Comparison of ENCODE assay signal across 10 mouse cellular contexts in genomic region chr19:4468363-4468762, GRCm38 (mm10). TPM values are rescaled to one million over a fixed set of nuclear protein-coding genes. Genes with fewer than 3 reads are reported as not detected.
A peak's percentile ranks its signal among the peaks of the same experiment; 100 is the strongest.
DNase-seq lines count a peak whose midpoint lies in the region; TF ChIP-seq lines count a peak whose summit lies in the region.
"Had no signal": no experiment of that assay in that cellular context is flagged by ENCODE, and none has a peak within 500 bp of the region (broad histone marks: within the 10 kb centered on the region; RNA-seq: fewer than 3 reads in every experiment).

No protein-coding gene starts in this region.

- TF ChIP-seq POLR2A in thymus, adult 2 months (IDR thresholded peaks at IDR 0.05; ENCODE audit: control insufficient read depth, extremely low read depth, insufficient read depth, low read length, poor library complexity) = no peak

- no peaks in the 10 kb centered on the region for H3K4me1 ChIP-seq in thymus, adult 2 months (replicated peaks; ENCODE audit: control insufficient read depth, insufficient read depth, low read length)
- H3K4me1 ChIP-seq in embryonic facial prominence, embryonic 10.5 days = peaks cover 14% of the 10 kb centered on the region; the same call in 1 of the 2 replicates
- H3K4me1 ChIP-seq: stomach, embryonic 15.5 days had no signal

- H3K27me3 ChIP-seq in thymus, adult 2 months (ENCODE audit: control insufficient read depth, insufficient read depth, low read length) = no peaks in the 10 kb centered on the region
- no peaks in the 10 kb centered on the region for H3K27me3 ChIP-seq in embryonic facial prominence, embryonic 10.5 days (replicated peaks; ENCODE audit: low read depth, poor library complexity, severe bottlenecking)
- H3K27me3 ChIP-seq: stomach, embryonic 15.5 days had no signal

- TF ChIP-seq CTCF in gastrocnemius, adult 2 months (IDR thresholded peaks at IDR 0.05) = peak; percentile 41
- TF ChIP-seq CTCF in thymus, adult 2 months (IDR thresholded peaks at IDR 0.05; ENCODE audit: borderline replicate concordance, control insufficient read depth, extremely low read depth, insufficient read depth, low read length, poor library complexity) = no peak

- 32% methylated on average over 5 of the region's 5 CpGs for WGBS in thymus, adult 2 months
- 37% methylated on average over 5 of the region's 5 CpGs for WGBS in embryonic facial prominence, embryonic 10.5 days

- no peak overlapping the region for H3K4me3 ChIP-seq in gastrocnemius, adult 2 months
- H3K4me3 ChIP-seq in thymus, adult 2 months (ENCODE audit: control insufficient read depth, insufficient read depth, low read length) = no peak overlapping the region
- no peak overlapping the region for H3K4me3 ChIP-seq in embryonic facial prominence, embryonic 10.5 days
- H3K4me3 ChIP-seq: stomach, embryonic 15.5 days had no signal

- no peak for DNase-seq in gastrocnemius, adult 2 months
- no peak for DNase-seq in gastrocnemius, postnatal 4 days (ENCODE audit: low spot score in 2 of 2)
- peak; percentile 30 for DNase-seq in thymus, adult 2 months
- no peak for DNase-seq in thymus, adult 18-20 months
- DNase-seq in embryonic facial prominence, embryonic 10.5 days (ENCODE audit: low spot score) = peak; percentile 37
- peak; percentile 71 for DNase-seq in thymus, postnatal 4 days
- DNase-seq in adipocyte (ENCODE audit: low spot score) = no peak
- DNase-seq in left cerebral cortex, adult 11 months (ENCODE audit: low spot score) = no peak

- no peak overlapping the region for H3K27ac ChIP-seq in gastrocnemius, adult 2 months
- H3K27ac ChIP-seq in thymus, adult 2 months (ENCODE audit: control insufficient read depth, insufficient read depth, low read length) = no peak overlapping the region
- H3K27ac ChIP-seq in embryonic facial prominence, embryonic 10.5 days (replicated peaks) = no peak overlapping the region
- H3K27ac ChIP-seq: stomach, embryonic 15.5 days had no signal

- no peaks in the 10 kb centered on the region for H3K9me3 ChIP-seq in embryonic facial prominence, embryonic 10.5 days
- H3K9me3 ChIP-seq: stomach, embryonic 15.5 days had no signal

- intact Hi-C loops in gastrocnemius, adult 2 months (cut with DNase I) = no loop called here

- no peaks in the 10 kb centered on the region for H3K36me3 ChIP-seq in thymus, adult 2 months (ENCODE audit: control insufficient read depth, insufficient read depth, low read length)
- no peaks in the 10 kb centered on the region for H3K36me3 ChIP-seq in embryonic facial prominence, embryonic 10.5 days (replicated peaks)
- H3K36me3 ChIP-seq: stomach, embryonic 15.5 days had no signal

RNA-seq across cellular contexts. Expression of gene Syt12, which starts 8.9 kb away (rescaled TPM):
- 1 to 10 TPM; 6.8 to 7.6 TPM for total RNA-seq in gastrocnemius, adult 2 months (2021)
- 1 to 10 TPM in 1 of 2 experiments, under 1 TPM in 1; 0.86 to 1.0 TPM for total RNA-seq in gastrocnemius, postnatal 4 days (2021)
- 1.6 and 2.0 TPM in 2 replicates for polyA plus RNA-seq in thymus, adult 2 months (2012; rRNA removed)
- polyA plus RNA-seq in embryonic facial prominence, embryonic 10.5 days (2016; fragmentation: Nextera tagmentation; extraction: Ambion mirVana) = 2.6 and 2.8 TPM in 2 replicates

RNA-seq across cellular contexts. Expression of gene Rhod, which starts 29.1 kb away (rescaled TPM):
- total RNA-seq in gastrocnemius, adult 2 months (2021) = under 1 TPM; 0.28 to 0.73 TPM
- 1 to 10 TPM; 4.4 to 5.2 TPM for total RNA-seq in gastrocnemius, postnatal 4 days (2021)
- polyA plus RNA-seq in thymus, adult 2 months (2012; rRNA removed) = 2.6 and 2.9 TPM in 2 replicates
- 31.5 and 31.8 TPM in 2 replicates for polyA plus RNA-seq in embryonic facial prominence, embryonic 10.5 days (2016; fragmentation: Nextera tagmentation; extraction: Ambion mirVana)

RNA-seq across cellular contexts. Expression of gene 2010003K11Rik, which starts 30.0 kb away (rescaled TPM):
- total RNA-seq in gastrocnemius, adult 2 months (2021) = not detected
- total RNA-seq in gastrocnemius, postnatal 4 days (2021) = under 1 TPM in 1 of 2 experiments, not detected in 1; 0.23 TPM
- 0.90 and 1.2 TPM in 2 replicates for polyA plus RNA-seq in thymus, adult 2 months (2012; rRNA removed)
- polyA plus RNA-seq in embryonic facial prominence, embryonic 10.5 days (2016; fragmentation: Nextera tagmentation; extraction: Ambion mirVana) = not detected in 2 replicates
- polyA plus RNA-seq: intestine, embryonic 14.5 days had no signal

RNA-seq across cellular contexts. Expression of gene Pcx, which starts 41.9 kb away (rescaled TPM):
- 100 to 1,000 TPM in 1 of 2 experiments, 10 to 100 TPM in 1; 94.6 to 119 TPM for total RNA-seq in gastrocnemius, adult 2 months (2021)
- 10 to 100 TPM; 22.7 to 34.8 TPM for total RNA-seq in gastrocnemius, postnatal 4 days (2021)
- polyA plus RNA-seq in thymus, adult 2 months (2012; rRNA removed) = 41.9 and 52.9 TPM in 2 replicates
- 24.1 and 26.8 TPM in 2 replicates for polyA plus RNA-seq in embryonic facial prominence, embryonic 10.5 days (2016; fragmentation: Nextera tagmentation; extraction: Ambion mirVana)

Comparison
In these comparisons a context has a peak if more than half of its experiments do, and no peak if none do; other contexts are left out.
1. DNase-seq: peak in thymus, adult 2 months (single experiment), embryonic facial prominence, embryonic 10.5 days (single experiment) and thymus, postnatal 4 days (single experiment); none in gastrocnemius, adult 2 months (single experiment), gastrocnemius, postnatal 4 days (0 of 2), thymus, adult 18-20 months (0 of 2), adipocyte (single experiment) and left cerebral cortex, adult 11 months (single experiment).